Mouse (Mus musculus) embryonic fibroblast, embryonic 13.5 days (primary cell): ENCODE measurements around the gene Moxd1.

Experiments used
- CTCF ChIP-seq: IDR thresholded peaks from 2 replicates; pipeline ENCODE4 v1.5.1; 2011; ENCODE audit warnings: mild to moderate bottlenecking, control low read depth, low read length, moderate library complexity, borderline replicate concordance; ENCODE audit not compliant: insufficient read depth
- POLR2A ChIP-seq: IDR thresholded peaks from 2 replicates; pipeline ENCODE4 v1.6.1; 2011; ENCODE audit warnings: low read depth, mild to moderate bottlenecking, control low read depth, low read length, moderate library complexity

GRCm38 (mm10) chr10:24246815-24247214 lies 23.5 kb downstream of the Moxd1 start:
- no peak for TF ChIP-seq CTCF
- no peak for TF ChIP-seq POLR2A
